Mouse (Mus musculus): Measurements from ENCODE around the gene Naa30. TPM values are rescaled to one million over a fixed set of nuclear protein-coding genes. Genes with fewer than 3 reads are reported as not detected.

Naa30 gene
- 23.3 and 28.2 TPM in 2 replicates for polyA plus RNA-seq (2016; fragmentation: Nextera tagmentation; extraction: Ambion mirVana)

- under 1% methylated on average over 31 of the region's 86 CpGs for WGBS
- Histone ChIP-seq H3K27me3 (no peaks in the 10 kb centered on the region), H3K9ac (replicated peaks) (peak within 1 kb of the TSS; percentile 98)
These were observed at the start of gene Naa30 for GRCm38 (mm10) chr14:49171867-49172581. Naa30 (plus strand) TSS chr14:49172226.

GRCm38 (mm10) chr14:49127162-49127779 lies 44.8 kb upstream of the Naa30 start:
- Histone ChIP-seq H3K4me3 (peak overlapping the region; percentile 28), H3K4me1 (peaks cover 19% of the 10 kb centered on the region; the same call in 1 of the 2 replicates), H3K36me3 (no peaks in the 10 kb centered on the region), H3K9ac (replicated peaks) (peak overlapping the region; percentile 52), H3K27ac (replicated peaks) (0 out of 2 replicates have a peak overlapping the region, but pooled peaks have one; percentile 30), H3K9me3 (no peaks in the 10 kb centered on the region; the same call in 1 of the 2 replicates), H3K4me2 (replicated peaks) (peak overlapping the region; percentile 56), H3K27me3 (no peaks in the 10 kb centered on the region)
- WGBS: 28% methylated on average over 23 of the region's 23 CpGs
- peak; percentile 72; the same call in 1 of the 2 replicates for ATAC-seq (ENCODE audit: low FRiP score, low read depth)

More at GRCm38 (mm10) chr14:49171867-49172581, at the start of gene Naa30:
- peaks cover 23% of the 10 kb centered on the region for H3K4me1 ChIP-seq
- no peaks in the 10 kb centered on the region for H3K9me3 ChIP-seq
- H3K4me2 ChIP-seq (replicated peaks): peak within 1 kb of the TSS; percentile 86
- peak within 1 kb of the TSS; percentile 88 for H3K27ac ChIP-seq (replicated peaks)
- peak within 1 kb of the TSS; percentile 98 for H3K4me3 ChIP-seq
- no peaks in the 10 kb centered on the region for H3K36me3 ChIP-seq
- peak; percentile 92 for ATAC-seq (ENCODE audit: low FRiP score, low read depth)

- ATAC-seq (ENCODE audit: low FRiP score, low read depth): 0 out of 2 replicates have a peak, but pooled peaks have one; percentile 12
- Histone ChIP-seq H3K4me2 (replicated peaks) (0 out of 2 replicates have a peak overlapping the region, but pooled peaks have one; percentile 1), H3K27me3 (no peaks in the 10 kb centered on the region), H3K9me3 (no peaks in the 10 kb centered on the region; the same call in 1 of the 2 replicates), H3K4me1 (peaks cover 19% of the 10 kb centered on the region; the same call in 1 of the 2 replicates), H3K36me3 (no peaks in the 10 kb centered on the region), H3K27ac (replicated peaks) (no peak overlapping the region), H3K9ac (replicated peaks) (no peak overlapping the region), H3K4me3 (no peak overlapping the region)
- WGBS: 24% methylated on average over 10 of the region's 10 CpGs
These were observed 43.3 kb upstream of the Naa30 start for GRCm38 (mm10) chr14:49128544-49129263.

- Histone ChIP-seq H3K4me3 (no peak overlapping the region), H3K4me2 (replicated peaks) (no peak overlapping the region), H3K27me3 (no peaks in the 10 kb centered on the region), H3K36me3 (no peaks in the 10 kb centered on the region), H3K9me3 (no peaks in the 10 kb centered on the region; the same call in 1 of the 2 replicates), H3K4me1 (peaks cover 14% of the 10 kb centered on the region; the same call in 1 of the 2 replicates), H3K27ac (replicated peaks) (no peak overlapping the region), H3K9ac (replicated peaks) (no peak overlapping the region)
- 86% methylated on average over 3 of the region's 3 CpGs for WGBS
- no peak for ATAC-seq (ENCODE audit: low FRiP score, low read depth)
These were observed 39.6 kb upstream of the Naa30 start for GRCm38 (mm10) chr14:49132391-49132790.

- ATAC-seq (ENCODE audit: low FRiP score, low read depth): no peak
- no peak overlapping the region for H3K4me3 ChIP-seq
- H3K4me1 ChIP-seq: peaks cover 13% of the 10 kb centered on the region
- WGBS: 76% methylated on average over 1 of the region's 1 CpGs
- no peak overlapping the region for H3K9ac ChIP-seq (replicated peaks)
- H3K9me3 ChIP-seq: no peaks in the 10 kb centered on the region
- no peak overlapping the region for H3K4me2 ChIP-seq (replicated peaks)
- H3K27me3 ChIP-seq: no peaks in the 10 kb centered on the region
- no peaks in the 10 kb centered on the region for H3K36me3 ChIP-seq
- H3K27ac ChIP-seq (replicated peaks): no peak overlapping the region
These were observed 33.9 kb upstream of the Naa30 start for GRCm38 (mm10) chr14:49138171-49138570.

- H3K4me1 ChIP-seq: peaks cover 13% of the 10 kb centered on the region
- H3K27me3 ChIP-seq: no peaks in the 10 kb centered on the region
- H3K9ac ChIP-seq (replicated peaks): no peak overlapping the region
- H3K9me3 ChIP-seq: no peaks in the 10 kb centered on the region
- no peaks in the 10 kb centered on the region for H3K36me3 ChIP-seq
- 95% methylated on average over 7 of the region's 7 CpGs for WGBS
- no peak overlapping the region for H3K27ac ChIP-seq (replicated peaks)
- H3K4me2 ChIP-seq (replicated peaks): no peak overlapping the region
- H3K4me3 ChIP-seq: no peak overlapping the region
- no peak for ATAC-seq (ENCODE audit: low FRiP score, low read depth)
These were observed 31.3 kb upstream of the Naa30 start for GRCm38 (mm10) chr14:49140756-49141155.

GRCm38 (mm10) chr14:49153801-49154200 lies 18.2 kb upstream of the Naa30 start:
- Histone ChIP-seq H3K4me2 (replicated peaks) (no peak overlapping the region), H3K27ac (replicated peaks) (no peak overlapping the region), H3K36me3 (no peaks in the 10 kb centered on the region), H3K9me3 (no peaks in the 10 kb centered on the region), H3K4me1 (no peaks in the 10 kb centered on the region), H3K4me3 (no peak overlapping the region), H3K27me3 (no peaks in the 10 kb centered on the region), H3K9ac (replicated peaks) (no peak overlapping the region)
- 36% methylated on average over 7 of the region's 7 CpGs for WGBS
- no peak for ATAC-seq (ENCODE audit: low FRiP score, low read depth)

- Histone ChIP-seq H3K4me2 (replicated peaks) (no peak overlapping the region), H3K36me3 (no peaks in the 10 kb centered on the region), H3K4me1 (no peaks in the 10 kb centered on the region), H3K27ac (replicated peaks) (no peak overlapping the region), H3K27me3 (no peaks in the 10 kb centered on the region), H3K4me3 (no peak overlapping the region), H3K9ac (replicated peaks) (no peak overlapping the region), H3K9me3 (no peaks in the 10 kb centered on the region)
- ATAC-seq (ENCODE audit: low FRiP score, low read depth): no peak
- 8% methylated on average over 5 of the region's 5 CpGs for WGBS
These were observed 16.5 kb upstream of the Naa30 start for GRCm38 (mm10) chr14:49155572-49155971.

- Histone ChIP-seq H3K4me2 (replicated peaks) (no peak overlapping the region), H3K9ac (replicated peaks) (no peak overlapping the region), H3K4me3 (no peak overlapping the region), H3K27ac (replicated peaks) (0 out of 2 replicates have a peak overlapping the region, but pooled peaks have one; percentile 2), H3K4me1 (no peaks in the 10 kb centered on the region), H3K9me3 (no peaks in the 10 kb centered on the region), H3K27me3 (no peaks in the 10 kb centered on the region), H3K36me3 (no peaks in the 10 kb centered on the region)
- WGBS: 59% methylated on average over 16 of the region's 16 CpGs
- 0 out of 2 replicates have a peak, but pooled peaks have one; percentile 30 for ATAC-seq (ENCODE audit: low FRiP score, low read depth)
These were observed 13.7 kb upstream of the Naa30 start for GRCm38 (mm10) chr14:49158143-49158925.

- Histone ChIP-seq H3K27me3 (no peaks in the 10 kb centered on the region), H3K4me3 (peak overlapping the region; percentile 98), H3K9ac (replicated peaks) (peak overlapping the region; percentile 98), H3K36me3 (no peaks in the 10 kb centered on the region), H3K4me2 (replicated peaks) (peak overlapping the region; percentile 86), H3K27ac (replicated peaks) (0 out of 2 replicates have a peak overlapping the region, but pooled peaks have one; percentile 88), H3K9me3 (no peaks in the 10 kb centered on the region), H3K4me1 (peaks cover 23% of the 10 kb centered on the region)
- 27% methylated on average over 8 of the region's 8 CpGs for WGBS
- ATAC-seq (ENCODE audit: low FRiP score, low read depth): 0 out of 2 replicates have a peak, but pooled peaks have one; percentile 8
These were observed 740 bp upstream of the Naa30 start for GRCm38 (mm10) chr14:49171286-49171685.

- H3K4me3 ChIP-seq: peak overlapping the region; percentile 98
- H3K4me1 ChIP-seq: peaks cover 23% of the 10 kb centered on the region
- no peaks in the 10 kb centered on the region for H3K27me3 ChIP-seq
- H3K9ac ChIP-seq (replicated peaks): peak overlapping the region; percentile 98
- peak overlapping the region; percentile 86 for H3K4me2 ChIP-seq (replicated peaks)
- under 1% methylated on average over 42 of the region's 46 CpGs for WGBS
- no peaks in the 10 kb centered on the region for H3K36me3 ChIP-seq
- peak overlapping the region; percentile 88 for H3K27ac ChIP-seq (replicated peaks)
- peak; percentile 82 for ATAC-seq (ENCODE audit: low FRiP score, low read depth)
- no peaks in the 10 kb centered on the region for H3K9me3 ChIP-seq
These were observed 559 bp downstream of the Naa30 start for GRCm38 (mm10) chr14:49172582-49172988.

All from midbrain, embryonic 12.5 days (tissue).